Mouse (Mus musculus) lung, embryonic 16.5 days (tissue): ENCODE results near the gene Trim14. TPM values are rescaled to one million over a fixed set of nuclear protein-coding genes. Genes with fewer than 3 reads are reported as not detected.

Experiments used
- ATAC-seq: fragments of 200-750 bp; cut with Nextera tagmentation; 2 replicates; pipeline ENCODE4 v1.8.0; 2017; ENCODE audit warnings: low read depth, mild to moderate bottlenecking, moderate library complexity
- H3K27ac ChIP-seq: fragments of 300-500 bp; sonication (generic); 2 replicates; pipeline ENCODE4 v1.5.1; 2014; ENCODE audit warnings: mild to moderate bottlenecking, control low read depth, low read length
- H3K27me3 ChIP-seq: fragments of 300-500 bp; sonication (generic); 2 replicates; pipeline ENCODE4 v1.6.1; 2014; ENCODE audit warnings: low read depth, low read length, mixed read lengths; ENCODE audit not compliant: control insufficient read depth, insufficient read depth
- H3K36me3 ChIP-seq: fragments of 300-500 bp; sonication (generic); 2 replicates; pipeline ENCODE4 v1.6.1; 2014; ENCODE audit warnings: low read length; ENCODE audit not compliant: control insufficient read depth, insufficient read depth
- H3K4me1 ChIP-seq: fragments of 300-500 bp; sonication (generic); replicated peaks from 2 replicates; pipeline ENCODE4 v1.6.1; 2014; ENCODE audit warnings: low read length, mixed read lengths; ENCODE audit not compliant: control insufficient read depth, insufficient read depth
- H3K4me2 ChIP-seq: fragments of 300-500 bp; sonication (generic); 2 replicates; pipeline ENCODE4 v1.6.1; 2014; ENCODE audit warnings: low read depth, low read length, control low read depth
- H3K4me3 ChIP-seq: fragments of 300-500 bp; sonication (generic); 2 replicates; pipeline ENCODE4 v1.5.1; 2014; ENCODE audit warnings: mild to moderate bottlenecking, low read length, control low read depth
- H3K9ac ChIP-seq: fragments of 300-500 bp; sonication (generic); 2 replicates; pipeline ENCODE4 v1.6.1; 2014; ENCODE audit warnings: low read length, control low read depth
- H3K9me3 ChIP-seq: fragments of 300-500 bp; sonication (generic); 2 replicates; pipeline ENCODE4 v1.6.1; 2016; ENCODE audit warnings: low read length; ENCODE audit not compliant: control insufficient read depth
- WGBS: fragments of 180-500 bp; shearing (Covaris S2); extraction: QIAGEN DNeasy Blood & Tissue Kit; methylation state at CpG from one replicate; pipeline ENCODE4 v1.1.7; 2014; 5-methylcytosine and 5-hydroxymethylcytosine counted together
- polyA plus RNA-seq: library from polyadenylated mRNA; unstranded; fragments of >200 nt; fragmentation: Nextera tagmentation; extraction: Ambion mirVana; gene quantifications from 2 replicates; pipeline ENCODE4 v1.2.1, GENCODE M21; 2015

Gene Trim14
- polyA plus RNA-seq, 1 experiment from 2014 or later = 3.4 TPM

GRCm38 (mm10) chr4:46452855-46453719 is 82.9 kb downstream of the Trim14 start:
- H3K4me2 ChIP-seq = peak overlapping the region; percentile 91
- peak overlapping the region; percentile 93 for H3K4me3 ChIP-seq
- ATAC-seq = no peak
- 27% methylated on average over 13 of the region's 13 CpGs for WGBS
- H3K9me3 ChIP-seq = no peaks in the 10 kb centered on the region
- H3K27ac ChIP-seq = peak overlapping the region; percentile 99
- peak overlapping the region; percentile 99 for H3K9ac ChIP-seq
- peaks cover 35% of the 10 kb centered on the region for H3K4me1 ChIP-seq
- H3K27me3 ChIP-seq = no peaks in the 10 kb centered on the region
- H3K36me3 ChIP-seq = no peaks in the 10 kb centered on the region; the same call in 1 of the 2 replicates

GRCm38 (mm10) chr4:46452481-46452850 is 83.5 kb downstream of the Trim14 start:
- H3K27me3 ChIP-seq = no peaks in the 10 kb centered on the region
- peak overlapping the region; percentile 93 for H3K4me3 ChIP-seq
- peak overlapping the region; percentile 99 for H3K9ac ChIP-seq
- H3K36me3 ChIP-seq = no peaks in the 10 kb centered on the region; the same call in 1 of the 2 replicates
- no peaks in the 10 kb centered on the region for H3K9me3 ChIP-seq
- H3K27ac ChIP-seq = peak overlapping the region; percentile 99
- H3K4me2 ChIP-seq = peak overlapping the region; percentile 91
- peak; percentile 34 for ATAC-seq
- H3K4me1 ChIP-seq = peaks cover 35% of the 10 kb centered on the region
- under 1% methylated on average over 19 of the region's 19 CpGs for whole genome bisulfite sequencing

GRCm38 (mm10) chr4:46451758-46452480 is 84.0 kb downstream of the Trim14 start:
- H3K4me1 ChIP-seq = peaks cover 32% of the 10 kb centered on the region
- WGBS = under 1% methylated on average over 63 of the region's 111 CpGs
- H3K4me2 ChIP-seq = peak overlapping the region; percentile 91
- H3K27ac ChIP-seq = peak overlapping the region; percentile 99
- H3K27me3 ChIP-seq = no peaks in the 10 kb centered on the region
- peak overlapping the region; percentile 93 for H3K4me3 ChIP-seq
- no peaks in the 10 kb centered on the region; the same call in 1 of the 2 replicates for H3K36me3 ChIP-seq
- ATAC-seq = peak; percentile 47
- H3K9ac ChIP-seq = peak overlapping the region; percentile 99
- H3K9me3 ChIP-seq = no peaks in the 10 kb centered on the region

- peak; percentile 57 for ATAC-seq
- no peaks in the 10 kb centered on the region for H3K27me3 ChIP-seq
- H3K4me3 ChIP-seq = peak overlapping the region; percentile 93
- peaks cover 30% of the 10 kb centered on the region for H3K4me1 ChIP-seq
- peak overlapping the region; percentile 99 for H3K9ac ChIP-seq
- H3K36me3 ChIP-seq = no peaks in the 10 kb centered on the region
- no peaks in the 10 kb centered on the region for H3K9me3 ChIP-seq
- H3K27ac ChIP-seq = peak overlapping the region; percentile 99
- WGBS = under 1% methylated on average over 61 of the region's 70 CpGs
- peak overlapping the region; percentile 91; the same call in 1 of the 2 replicates for H3K4me2 ChIP-seq
Measured at GRCm38 (mm10) chr4:46451240-46451757, 84.6 kb downstream of the Trim14 start.

- WGBS = under 1% methylated on average over 55 of the region's 66 CpGs
Measured at GRCm38 (mm10) chr4:46450519-46451131, 85.3 kb downstream of the Trim14 start, which contains the start of gene Anp32b. TSS of gene Anp32b (plus strand) at chr4:46450902.

GRCm38 (mm10) chr4:46450020-46450518 is 85.9 kb downstream of the Trim14 start:
- H3K9ac ChIP-seq = peak overlapping the region; percentile 99
- H3K4me1 ChIP-seq = peaks cover 22% of the 10 kb centered on the region
- H3K4me3 ChIP-seq = peak overlapping the region; percentile 93
- no peaks in the 10 kb centered on the region for H3K36me3 ChIP-seq
- no peaks in the 10 kb centered on the region for H3K9me3 ChIP-seq
- H3K4me2 ChIP-seq = peak overlapping the region; percentile 90
- H3K27me3 ChIP-seq = no peaks in the 10 kb centered on the region
- H3K27ac ChIP-seq = peak overlapping the region; percentile 99
- WGBS = 30% methylated on average over 7 of the region's 7 CpGs
- no peak for ATAC-seq

More at GRCm38 (mm10) chr4:46450519-46451131, 85.3 kb downstream of the Trim14 start, which contains the start of gene Anp32b:
- Histone ChIP-seq H3K4me3 (peak within 1 kb of the TSS; percentile 93), H3K27ac (peak within 1 kb of the TSS; percentile 99), H3K4me2 (peak within 1 kb of the TSS; percentile 91), H3K27me3 (no peaks in the 10 kb centered on the region), H3K36me3 (no peaks in the 10 kb centered on the region), H3K9ac (peak within 1 kb of the TSS; percentile 99), H3K4me1 (peaks cover 25% of the 10 kb centered on the region), H3K9me3 (no peaks in the 10 kb centered on the region)
- peak; percentile 96 for ATAC-seq

GRCm38 (mm10) chr4:46448886-46449285 is 87.1 kb downstream of the Trim14 start:
- ATAC-seq = no peak
- no peaks in the 10 kb centered on the region for H3K36me3 ChIP-seq
- peaks cover 12% of the 10 kb centered on the region for H3K4me1 ChIP-seq
- no peak overlapping the region for H3K27ac ChIP-seq
- H3K9ac ChIP-seq = no peak overlapping the region
- 55% methylated on average over 6 of the region's 6 CpGs for WGBS
- H3K4me2 ChIP-seq = no peak overlapping the region
- no peaks in the 10 kb centered on the region for H3K27me3 ChIP-seq
- H3K4me3 ChIP-seq = no peak overlapping the region
- H3K9me3 ChIP-seq = no peaks in the 10 kb centered on the region

GRCm38 (mm10) chr4:46447461-46447860 is 88.5 kb downstream of the Trim14 start:
- Histone ChIP-seq H3K27ac (no peak overlapping the region), H3K4me3 (no peak overlapping the region), H3K36me3 (no peaks in the 10 kb centered on the region), H3K27me3 (no peaks in the 10 kb centered on the region), H3K9ac (no peak overlapping the region), H3K4me1 (no peaks in the 10 kb centered on the region; the same call in 1 of the 2 replicates), H3K9me3 (no peaks in the 10 kb centered on the region), H3K4me2 (no peak overlapping the region)
- WGBS = 65% methylated on average over 1 of the region's 1 CpGs
- ATAC-seq = no peak
